Mouse (Mus musculus) testis, postnatal 14 days (tissue): ENCODE data around the gene Tango6.
"Not testable (repeated sequence)": the region's sequence is repeated elsewhere in the genome, so short reads cannot be mapped to it uniquely, and the experiment has no call there.

ENCODE experiments used
- DNase-seq: peaks from one replicate; pipeline ENCODE4 v3.0.0; 2021; ENCODE audit warnings: low spot score

Tango6 gene

DNA sequence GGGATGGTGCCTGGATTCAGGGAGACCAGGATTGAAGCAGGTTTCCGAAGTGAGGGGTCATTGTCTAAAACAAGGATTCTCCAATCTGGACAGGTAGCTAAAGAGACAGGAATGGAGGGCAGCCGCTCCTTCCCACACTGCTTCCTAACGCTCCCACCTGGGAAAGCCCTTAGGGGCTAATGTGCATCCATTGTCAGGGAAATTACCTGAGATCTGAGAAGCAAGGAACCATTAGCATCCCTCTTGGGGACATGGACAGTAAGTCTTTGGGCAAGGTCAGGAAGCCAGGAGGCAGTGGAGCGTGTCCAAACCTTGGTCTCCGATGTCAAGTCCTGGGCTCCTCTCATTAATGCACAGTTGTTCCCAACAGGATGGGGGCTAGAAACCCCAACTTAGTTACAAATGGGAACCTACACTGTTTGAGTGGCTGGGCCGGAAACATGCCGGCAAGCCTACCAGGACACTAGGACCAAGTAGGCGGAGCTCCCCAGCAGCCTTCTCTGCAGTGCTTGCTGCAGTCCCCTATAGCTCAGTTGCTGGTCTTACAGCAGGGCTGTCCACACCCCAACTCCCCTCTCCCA lies 189.7 kb downstream of the Tango6 start:
- DNase-seq = no peak

DNA sequence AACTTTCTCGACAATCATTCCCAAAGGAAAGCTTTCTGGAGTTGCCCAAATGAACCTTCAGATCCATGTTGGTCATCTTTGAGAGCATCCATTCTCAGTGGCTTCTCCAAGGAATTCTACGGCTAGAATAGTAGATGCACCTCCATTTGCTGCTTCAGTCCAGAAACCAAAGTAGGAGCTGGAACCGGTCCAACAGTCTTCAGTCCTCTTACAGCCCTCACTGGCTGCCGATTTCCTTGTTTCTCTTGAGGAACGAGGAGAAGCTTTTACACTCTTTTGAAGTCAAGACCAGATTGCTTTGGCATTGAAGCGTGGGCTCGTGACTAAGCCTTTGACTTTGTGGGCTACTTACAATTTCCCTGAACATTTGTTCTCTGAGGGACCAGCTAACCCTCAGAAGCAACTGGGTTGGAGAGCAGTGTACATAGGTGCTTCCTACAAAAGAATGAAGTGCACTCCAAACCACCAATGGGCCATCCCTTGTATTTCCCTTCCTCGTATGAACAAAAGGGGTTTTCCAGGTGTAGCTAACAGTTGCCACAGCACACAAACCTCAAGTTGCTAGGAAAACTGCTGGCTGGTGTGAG lies 197.3 kb downstream of the Tango6 start:
- no peak for DNase-seq

DNA sequence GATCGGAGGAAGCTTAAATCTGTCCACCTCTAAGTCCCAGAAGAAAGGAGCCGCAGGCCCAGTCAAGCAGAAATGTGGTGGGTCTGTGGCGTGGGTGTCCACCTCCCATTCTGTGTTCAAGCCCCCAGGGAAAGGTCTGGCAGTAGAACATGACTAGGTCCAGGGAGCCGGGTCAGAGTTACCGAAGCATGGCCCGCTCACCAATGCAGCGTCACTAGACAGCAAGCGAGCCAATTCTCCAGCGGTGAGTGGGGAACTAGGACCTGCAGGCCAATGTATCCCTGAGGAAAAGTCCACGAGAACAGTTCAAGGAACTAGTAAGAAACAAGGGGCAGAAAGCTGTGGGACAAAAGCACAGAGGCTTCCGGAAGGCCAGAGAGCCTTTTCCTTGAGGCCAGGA lies 201.2 kb downstream of the Tango6 start:
- not testable (repeated sequence) for DNase-seq

DNA sequence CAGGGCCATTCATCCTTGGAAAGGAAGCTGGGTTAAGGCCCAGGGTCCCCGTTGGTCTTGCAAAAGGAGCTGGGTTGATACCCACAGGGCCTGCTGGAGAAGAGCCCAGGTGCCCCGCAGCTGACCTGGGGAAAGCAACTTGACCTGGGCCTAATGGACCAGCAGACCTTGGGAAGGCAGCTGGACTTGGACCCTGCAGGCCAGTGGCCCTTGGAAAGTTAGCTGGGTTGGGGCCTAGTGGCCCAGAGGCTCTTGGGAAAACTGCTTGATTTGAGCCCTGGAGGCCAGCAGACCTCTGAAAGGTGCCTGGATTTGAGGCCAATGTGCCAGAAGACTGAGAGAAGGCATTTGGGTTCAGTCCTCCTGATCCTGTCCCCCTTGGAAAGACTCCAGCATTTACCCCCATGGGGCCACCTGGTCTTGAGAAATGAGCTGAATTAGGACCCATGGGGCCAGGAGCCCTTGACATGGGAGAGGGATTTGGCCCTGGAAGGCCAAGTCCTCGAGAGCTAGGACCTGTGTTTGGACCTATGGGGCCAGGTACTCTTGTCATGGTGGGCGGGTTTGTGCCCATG lies 202.0 kb downstream of the Tango6 start:
- DNase-seq = not testable (repeated sequence)

GRCm38 (mm10) chr8:106887336-106888189 lies 204.7 kb downstream of the Tango6 start:
- DNase-seq = no peak

DNA sequence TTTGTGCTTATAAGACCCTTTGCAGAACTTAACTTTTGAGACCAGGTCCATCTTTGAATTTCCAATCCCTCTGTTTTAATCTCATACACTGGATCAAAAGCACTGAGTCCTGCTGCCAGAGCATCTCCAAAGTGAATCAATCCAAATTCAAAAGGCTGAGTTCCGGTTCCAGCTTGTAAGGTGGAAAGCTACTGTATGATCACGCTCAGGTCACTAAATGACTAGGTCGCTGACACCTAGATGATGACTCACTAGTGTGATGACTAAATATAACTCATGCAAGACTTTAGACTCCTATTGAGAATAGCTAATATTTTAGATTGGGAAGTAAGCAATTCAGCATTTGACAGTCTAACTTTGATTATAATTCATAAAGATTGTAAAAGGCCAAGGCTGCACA lies 205.9 kb downstream of the Tango6 start:
- DNase-seq = no peak

- peak; percentile 73 for DNase-seq
These were observed 209.4 kb downstream of the Tango6 start for GRCm38 (mm10) chr8:106892210-106892805.

DNA sequence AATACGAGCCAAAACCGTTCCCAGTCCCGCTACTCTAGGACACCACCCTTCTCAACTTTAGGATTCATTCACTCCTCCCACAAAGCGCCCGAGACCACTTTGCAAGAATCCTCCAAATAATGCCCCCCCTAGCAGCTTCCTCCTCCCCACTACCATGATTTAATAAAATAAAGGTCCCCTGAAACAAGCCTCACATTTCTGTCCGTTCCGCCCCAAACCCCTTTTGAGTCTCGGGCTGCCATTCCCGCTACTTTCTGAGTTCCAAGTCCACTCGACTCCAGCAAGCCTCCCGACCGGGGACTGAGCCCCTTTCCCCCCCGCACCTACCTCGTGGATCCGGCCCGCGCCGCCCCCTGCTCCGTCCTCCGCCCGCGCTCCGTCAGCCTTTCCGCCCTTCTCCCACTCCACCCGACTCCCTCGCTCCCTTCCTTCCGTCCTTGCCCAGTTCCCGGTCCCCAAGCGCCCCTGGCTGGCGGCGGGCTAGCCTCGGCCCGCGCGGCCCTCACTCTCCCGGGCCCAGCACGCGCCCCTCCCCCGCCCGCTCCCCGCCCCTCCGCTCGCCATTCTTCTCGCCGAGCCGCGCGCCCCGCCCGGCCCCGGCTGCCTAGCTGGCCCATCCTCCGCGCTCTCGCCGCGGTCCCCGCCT lies 210.1 kb downstream of the Tango6 start:
- peak; percentile 65 for DNase-seq

DNA sequence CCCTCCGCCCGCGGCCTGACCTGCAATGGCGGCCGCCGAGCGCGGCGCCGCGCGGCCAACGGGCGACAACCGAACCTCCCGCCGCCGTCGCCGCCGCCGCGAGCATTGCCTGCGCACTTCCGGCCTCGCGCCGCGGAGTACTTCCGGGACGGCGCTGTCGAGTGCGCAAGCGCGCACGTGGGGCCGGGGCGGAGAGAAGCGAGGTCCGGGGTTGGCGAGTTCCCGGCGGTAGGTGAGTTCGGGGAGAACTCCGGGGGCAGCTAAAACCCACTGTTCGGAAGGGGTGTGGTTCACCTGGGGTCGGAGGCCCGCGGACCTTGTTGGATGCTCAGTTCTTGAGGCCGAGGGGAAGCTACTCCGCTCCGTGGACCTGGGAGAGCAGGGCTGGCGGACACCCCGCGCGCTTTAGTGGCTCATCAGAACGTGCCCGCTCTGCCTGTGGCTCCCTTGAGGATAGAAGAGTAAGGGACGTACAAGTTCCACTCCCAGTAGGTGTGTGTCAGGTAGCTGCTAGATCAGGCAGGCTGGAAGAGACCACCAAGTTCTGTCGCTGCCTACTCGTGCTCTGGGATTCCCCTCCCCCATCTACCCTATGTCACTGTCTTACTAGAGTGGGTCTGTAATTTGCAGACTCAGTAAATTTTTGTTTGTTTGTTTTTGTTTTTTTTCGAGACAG lies 210.8 kb downstream of the Tango6 start, which contains the start of gene Utp4:
TSS of gene Utp4 (plus strand) at position 156 of the 676 bp plus-strand sequence.
- DNase-seq = peak; percentile 89

DNA sequence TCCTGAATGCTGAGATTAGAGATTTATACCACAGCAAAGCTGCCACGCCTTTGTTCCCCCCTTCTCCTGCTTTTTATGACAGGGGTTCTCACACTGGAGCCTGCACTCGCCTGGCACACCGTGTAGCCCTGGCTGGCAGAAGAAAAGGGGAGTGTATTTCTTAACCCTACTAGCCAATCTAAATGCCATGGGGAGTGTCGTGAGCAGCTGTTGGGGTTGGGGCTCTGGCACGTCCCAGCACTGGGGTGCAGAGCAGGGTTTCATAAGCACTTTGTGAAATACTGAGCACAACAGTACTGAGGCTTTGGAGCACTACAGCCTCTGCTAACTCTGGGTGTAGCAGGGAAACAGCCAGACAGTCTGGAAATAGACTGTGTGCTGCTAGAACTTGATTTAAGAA lies 216.6 kb downstream of the Tango6 start:
- DNase-seq = no peak
